Mouse (Mus musculus) megakaryocyte, adult 5-6 weeks (primary cell): ENCODE data around the gene Gm4302. TPM values are rescaled to one million over a fixed set of nuclear protein-coding genes. Genes with fewer than 3 reads are reported as not detected.
"Not testable (repeated sequence)": the region's sequence is repeated elsewhere in the genome, so short reads cannot be mapped to it uniquely, and the experiment has no call there.

Experiments
- ATAC-seq: 2 replicates; pipeline ENCODE4 v1.8.0; 2016; ENCODE audit warnings: mild to moderate bottlenecking, inconsistent platforms; ENCODE audit not compliant: poor library complexity, severe bottlenecking
- total RNA-seq, 2 experiments: library from RNA; stranded (forward) in 1 of 2; stranded (reverse) in 1 of 2; fragments of 153-499, 151-499 nt in 1 of 2; fragments of 221-1000, 200-1000 nt in 1 of 2; gene quantifications; 2 replicates each; pipeline versions ENCODE4 v1.2.3 to v1.2.4; 2015 to 2017

Gene Gm4302
- total RNA-seq (2015) = not detected in 2 replicates
- total RNA-seq (2017) = not detected in 2 replicates

DNA sequence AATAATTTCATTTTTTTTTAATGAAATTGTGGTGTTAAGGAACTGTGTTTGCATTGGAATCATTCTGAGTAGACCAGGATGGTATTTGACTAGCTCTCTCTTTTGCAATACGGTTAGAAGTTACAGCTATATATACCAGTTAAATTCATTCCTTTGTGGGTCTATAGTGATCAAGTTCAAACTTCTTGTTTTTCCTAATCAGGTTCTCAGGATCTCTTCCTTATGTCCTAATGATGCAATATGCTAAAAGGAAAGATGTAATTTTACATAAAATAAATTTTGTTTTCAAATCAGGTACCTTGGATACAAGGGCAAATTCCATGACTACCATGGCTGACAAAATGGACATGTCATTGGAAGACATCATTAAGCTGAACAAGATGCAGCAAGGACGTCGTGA, at the start of gene Gm4302:
Gm4302 (plus strand) TSS at position 301 of the 400 bp plus-strand sequence.
- not testable (repeated sequence) for ATAC-seq

DNA sequence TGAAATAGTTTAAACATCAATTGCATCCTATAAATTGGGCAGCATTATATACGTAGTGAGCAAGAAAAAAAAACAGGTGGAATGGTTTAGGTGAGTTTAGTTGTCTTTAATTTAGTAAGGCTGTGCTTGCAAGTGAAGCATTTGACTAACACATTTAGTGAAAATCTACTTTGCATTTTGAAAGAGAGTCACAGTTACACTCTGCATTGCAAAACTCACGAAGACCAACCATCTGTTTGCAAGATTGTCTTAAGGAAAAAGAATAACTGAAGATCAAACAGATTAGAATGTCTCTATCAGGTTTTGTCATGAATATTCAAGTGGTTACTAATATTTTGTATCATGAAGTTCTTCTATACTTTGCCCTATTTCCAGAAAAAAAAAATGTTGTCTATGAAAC, 44.5 kb upstream of the Gm4302 start:
- ATAC-seq = no peak

DNA sequence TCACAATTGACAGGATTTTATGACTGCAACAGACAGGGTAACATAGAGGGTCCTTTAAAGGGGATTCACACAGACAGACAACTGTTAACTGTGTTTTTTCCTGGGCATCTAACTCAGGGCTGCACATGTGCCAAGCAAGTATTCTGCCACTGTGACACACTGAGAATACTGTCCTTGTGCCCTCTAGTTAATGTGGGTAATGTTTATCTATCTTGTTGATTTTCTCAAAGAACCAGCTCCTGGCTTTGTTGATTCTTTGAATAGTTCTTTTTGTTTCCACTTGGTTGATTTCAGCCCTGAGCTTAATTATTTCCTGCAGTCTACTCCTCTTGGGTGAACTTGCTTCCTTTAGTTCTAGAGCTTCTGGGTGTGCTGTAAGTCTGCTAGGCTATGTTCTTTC, 40.5 kb upstream of the Gm4302 start:
- ATAC-seq = not testable (repeated sequence)

DNA sequence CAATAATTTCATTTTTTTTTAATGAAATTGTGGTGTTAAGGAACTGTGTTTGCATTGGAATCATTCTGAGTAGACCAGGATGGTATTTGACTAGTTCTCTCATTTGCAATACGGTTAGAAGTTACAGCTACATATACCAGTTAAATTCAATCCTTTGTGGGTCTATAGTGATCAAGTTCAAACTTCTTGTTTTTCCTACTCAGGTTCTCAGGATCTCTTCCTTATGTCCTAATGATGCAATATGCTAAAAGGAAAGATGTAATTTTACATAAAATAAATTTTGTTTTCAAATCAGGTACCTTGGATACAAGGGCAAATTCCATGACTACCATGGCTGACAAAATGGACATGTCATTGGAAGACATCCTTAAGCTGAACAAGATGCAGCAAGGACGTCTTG, 5.3 kb upstream of the Gm4302 start, which contains the start of gene Gm4301:
Gm4301 (plus strand) TSS at position 301 of the 400 bp plus-strand sequence.
- ATAC-seq = not testable (repeated sequence)

DNA sequence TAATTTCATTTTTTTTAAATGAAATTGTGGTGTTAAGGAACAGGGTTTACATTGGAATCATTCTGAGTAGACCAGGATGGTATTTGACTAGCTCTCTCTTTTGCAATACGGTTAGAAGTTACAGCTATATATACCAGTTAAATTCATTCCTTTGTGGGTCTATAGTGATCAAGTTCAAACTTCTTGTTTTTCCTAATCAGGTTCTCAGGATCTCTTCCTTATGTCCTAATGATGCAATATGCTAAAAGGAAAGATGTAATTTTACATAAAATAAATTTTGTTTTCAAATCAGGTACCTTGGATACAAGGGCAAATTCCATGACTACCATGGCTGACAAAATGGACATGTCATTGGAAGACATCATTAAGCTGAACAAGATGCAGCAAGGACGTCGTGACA, 5.0 kb downstream of the Gm4302 start, which contains the start of gene Gm4303:
Gm4303 (plus strand) TSS at position 301 of the 400 bp plus-strand sequence.
- not testable (repeated sequence) for ATAC-seq

DNA sequence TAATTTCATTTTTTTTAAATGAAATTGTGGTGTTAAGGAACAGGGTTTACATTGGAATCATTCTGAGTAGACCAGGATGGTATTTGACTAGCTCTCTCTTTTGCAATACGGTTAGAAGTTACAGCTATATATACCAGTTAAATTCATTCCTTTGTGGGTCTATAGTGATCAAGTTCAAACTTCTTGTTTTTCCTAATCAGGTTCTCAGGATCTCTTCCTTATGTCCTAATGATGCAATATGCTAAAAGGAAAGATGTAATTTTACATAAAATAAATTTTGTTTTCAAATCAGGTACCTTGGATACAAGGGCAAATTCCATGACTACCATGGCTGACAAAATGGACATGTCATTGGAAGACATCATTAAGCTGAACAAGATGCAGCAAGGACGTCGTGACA, 10.2 kb downstream of the Gm4302 start, which contains the start of gene Gm4305:
Gm4305 (plus strand) TSS at position 301 of the 400 bp plus-strand sequence.
- not testable (repeated sequence) for ATAC-seq

DNA sequence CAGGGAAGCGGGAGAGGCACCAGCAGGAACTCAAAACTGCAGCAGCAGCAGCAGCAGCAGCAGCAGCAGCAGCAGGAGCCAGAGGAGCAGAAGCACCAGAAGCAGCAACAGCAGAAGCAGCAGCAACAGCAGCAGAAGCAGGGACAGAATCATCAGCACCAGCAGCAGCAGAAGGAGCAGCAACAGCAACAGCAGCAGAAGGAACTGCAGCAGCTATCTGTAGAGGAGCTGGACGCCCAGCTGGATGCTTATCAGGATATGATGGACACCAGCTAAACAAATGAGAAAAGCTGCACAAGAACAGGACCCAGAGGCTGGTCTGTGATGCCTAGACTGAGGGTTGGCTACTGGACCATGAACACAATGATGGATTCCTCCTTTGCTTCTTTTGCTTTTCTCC, 16.2 kb downstream of the Gm4302 start:
- ATAC-seq = not testable (repeated sequence)

DNA sequence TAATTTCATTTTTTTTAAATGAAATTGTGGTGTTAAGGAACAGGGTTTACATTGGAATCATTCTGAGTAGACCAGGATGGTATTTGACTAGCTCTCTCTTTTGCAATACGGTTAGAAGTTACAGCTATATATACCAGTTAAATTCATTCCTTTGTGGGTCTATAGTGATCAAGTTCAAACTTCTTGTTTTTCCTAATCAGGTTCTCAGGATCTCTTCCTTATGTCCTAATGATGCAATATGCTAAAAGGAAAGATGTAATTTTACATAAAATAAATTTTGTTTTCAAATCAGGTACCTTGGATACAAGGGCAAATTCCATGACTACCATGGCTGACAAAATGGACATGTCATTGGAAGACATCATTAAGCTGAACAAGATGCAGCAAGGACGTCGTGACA, 20.4 kb downstream of the Gm4302 start, which contains the start of gene Gm4307:
Gm4307 (plus strand) TSS at position 301 of the 400 bp plus-strand sequence.
- ATAC-seq = not testable (repeated sequence)

DNA sequence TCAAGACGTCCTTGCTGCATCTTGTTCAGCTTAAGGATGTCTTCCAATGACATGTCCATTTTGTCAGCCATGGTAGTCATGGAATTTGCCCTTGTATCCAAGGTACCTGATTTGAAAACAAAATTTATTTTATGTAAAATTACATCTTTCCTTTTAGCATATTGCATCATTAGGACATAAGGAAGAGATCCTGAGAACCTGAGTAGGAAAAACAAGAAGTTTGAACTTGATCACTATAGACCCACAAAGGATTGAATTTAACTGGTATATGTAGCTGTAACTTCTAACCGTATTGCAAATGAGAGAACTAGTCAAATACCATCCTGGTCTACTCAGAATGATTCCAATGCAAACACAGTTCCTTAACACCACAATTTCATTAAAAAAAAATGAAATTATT, 41.8 kb downstream of the Gm4302 start, which contains the start of gene Gm4312:
Gm4312 (minus strand) TSS at position 101 of the 400 bp plus-strand sequence.
- ATAC-seq = not testable (repeated sequence)

Other genes starting within 250 kb of the Gm4302 start
- gene Gm4301, start 5.2 kb upstream of the Gm4302 start, total RNA-seq (2015) = not detected in 2 replicates
- gene Gm4301, start 5.2 kb upstream of the Gm4302 start, total RNA-seq (2017) = not detected in 2 replicates
- gene Gm4303, start 5.1 kb downstream of the Gm4302 start, total RNA-seq (2015) = not detected in 2 replicates
- gene Gm4303, start 5.1 kb downstream of the Gm4302 start, total RNA-seq (2017) = not detected in 2 replicates
- gene Gm4305, start 10.3 kb downstream of the Gm4302 start, total RNA-seq (2015) = not detected in 2 replicates
- gene Gm4305, start 10.3 kb downstream of the Gm4302 start, total RNA-seq (2017) = not detected in 2 replicates
- not detected in 2 replicates for gene Gm4307, start 20.5 kb downstream of the Gm4302 start, total RNA-seq (2015)
- gene Gm4307, start 20.5 kb downstream of the Gm4302 start, total RNA-seq (2017) = not detected in 2 replicates
- gene Gm4312, start 41.7 kb downstream of the Gm4302 start, total RNA-seq (2015) = not detected in 2 replicates
- not detected in 2 replicates for gene Gm4312, start 41.7 kb downstream of the Gm4302 start, total RNA-seq (2017)
- gene Tmtc3, start 146.5 kb downstream of the Gm4302 start, total RNA-seq (2015) = 13.1 and 19.0 TPM in 2 replicates
- 5.3 and 6.7 TPM in 2 replicates for gene Tmtc3, start 146.5 kb downstream of the Gm4302 start, total RNA-seq (2017)
- 7.3 and 8.8 TPM in 2 replicates for gene Cep290, start 146.7 kb downstream of the Gm4302 start, total RNA-seq (2015)
- gene Cep290, start 146.7 kb downstream of the Gm4302 start, total RNA-seq (2017) = 6.6 and 13.0 TPM in 2 replicates
- 5.8 and 6.0 TPM in 2 replicates for gene 4930430F08Rik, start 249.6 kb downstream of the Gm4302 start, total RNA-seq (2015)
- 4.2 and 8.6 TPM in 2 replicates for gene 4930430F08Rik, start 249.6 kb downstream of the Gm4302 start, total RNA-seq (2017)
- not detected in 2 replicates for gene 1700017N19Rik, start 249.6 kb downstream of the Gm4302 start, total RNA-seq (2015)
- gene 1700017N19Rik, start 249.6 kb downstream of the Gm4302 start, total RNA-seq (2017) = not detected in 2 replicates